Mouse (Mus musculus): ENCODE results near the gene Grin2b. TPM values are rescaled to one million over a fixed set of nuclear protein-coding genes. Genes with fewer than 3 reads are reported as not detected.
"Not testable (repeated sequence)": the region's sequence is repeated elsewhere in the genome, so short reads cannot be mapped to it uniquely, and the experiment has no call there.

Gene Grin2b
- polyA plus RNA-seq, 2 experiments from 2014 or later: not detected

- ATAC-seq: no peak
Measured at GRCm38 (mm10) chr6:135796911-135797310, 376.4 kb downstream of the Grin2b start.

GRCm38 (mm10) chr6:135791412-135791811 is 381.9 kb downstream of the Grin2b start:
- ATAC-seq: no peak

GRCm38 (mm10) chr6:135789603-135790170 is 383.6 kb downstream of the Grin2b start:
- no peak for ATAC-seq

GRCm38 (mm10) chr6:135774670-135775069 is 398.6 kb downstream of the Grin2b start:
- no peak for ATAC-seq

- no peak for ATAC-seq
Measured at GRCm38 (mm10) chr6:135767572-135767971, 405.7 kb downstream of the Grin2b start.

- no peak for ATAC-seq
Measured at GRCm38 (mm10) chr6:135758735-135759134, 414.6 kb downstream of the Grin2b start.

- ATAC-seq: no peak
Measured at GRCm38 (mm10) chr6:135756075-135756474, 417.2 kb downstream of the Grin2b start.

GRCm38 (mm10) chr6:135748412-135749076 is 424.8 kb downstream of the Grin2b start:
- ATAC-seq: no peak

- no peak for ATAC-seq
Measured at GRCm38 (mm10) chr6:135745606-135746005, 427.7 kb downstream of the Grin2b start.

- ATAC-seq: no peak
Measured at GRCm38 (mm10) chr6:135734227-135734732, 439.0 kb downstream of the Grin2b start.

GRCm38 (mm10) chr6:135727106-135727505 is 446.2 kb downstream of the Grin2b start:
- no peak for ATAC-seq

GRCm38 (mm10) chr6:135721706-135722105 is 451.6 kb downstream of the Grin2b start:
- no peak for ATAC-seq

- ATAC-seq: no peak
Measured at GRCm38 (mm10) chr6:135714906-135715305, 458.4 kb downstream of the Grin2b start.

- no peak for ATAC-seq
Measured at GRCm38 (mm10) chr6:135714236-135714635, 459.1 kb downstream of the Grin2b start.

GRCm38 (mm10) chr6:135713716-135714115 is 459.6 kb downstream of the Grin2b start:
- no peak for ATAC-seq

- ATAC-seq: not testable (repeated sequence)
Measured at GRCm38 (mm10) chr6:135706850-135707522, 466.3 kb downstream of the Grin2b start.

- no peak for ATAC-seq
Measured at GRCm38 (mm10) chr6:135703655-135704054, 469.7 kb downstream of the Grin2b start.

GRCm38 (mm10) chr6:135701361-135701760 is 471.9 kb downstream of the Grin2b start:
- no peak for ATAC-seq

GRCm38 (mm10) chr6:135700717-135701345 is 472.5 kb downstream of the Grin2b start:
- no peak for ATAC-seq

GRCm38 (mm10) chr6:135692533-135692932 is 480.8 kb downstream of the Grin2b start:
- ATAC-seq: no peak

GRCm38 (mm10) chr6:135691561-135691960 is 481.8 kb downstream of the Grin2b start:
- ATAC-seq: no peak

GRCm38 (mm10) chr6:135687926-135688325 is 485.4 kb downstream of the Grin2b start:
- ATAC-seq: no peak

- ATAC-seq: no peak
Measured at GRCm38 (mm10) chr6:135684206-135684605, 489.1 kb downstream of the Grin2b start.

Data from CD4-positive, CD25-positive, alpha-beta regulatory T cell, adult 4 months (primary cell).